Mouse (Mus musculus): ENCODE results near the gene Arglu1.

Arglu1 gene

DNA sequence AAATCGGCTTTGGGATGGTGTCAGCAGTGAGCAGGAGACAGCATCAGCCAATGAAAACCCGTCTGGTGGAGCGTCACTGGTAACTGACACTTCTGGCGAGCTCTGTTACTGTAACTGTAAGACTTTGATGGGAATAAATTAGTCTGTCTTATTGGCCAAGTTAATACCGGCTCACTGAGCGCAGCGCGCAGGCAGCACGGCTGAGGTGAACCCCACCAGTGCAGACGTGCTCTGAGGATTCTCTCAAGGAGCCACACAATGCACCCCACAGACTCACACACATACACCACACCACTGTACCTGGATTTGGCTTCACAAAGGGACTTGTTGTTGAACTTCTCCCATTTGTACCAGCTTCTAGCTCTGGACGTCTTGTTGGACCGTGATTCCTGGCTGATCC is 68.3 kb downstream of the Arglu1 start:
- DNase-seq (ENCODE audit: low spot score in 2 of 2), result no peak

DNA sequence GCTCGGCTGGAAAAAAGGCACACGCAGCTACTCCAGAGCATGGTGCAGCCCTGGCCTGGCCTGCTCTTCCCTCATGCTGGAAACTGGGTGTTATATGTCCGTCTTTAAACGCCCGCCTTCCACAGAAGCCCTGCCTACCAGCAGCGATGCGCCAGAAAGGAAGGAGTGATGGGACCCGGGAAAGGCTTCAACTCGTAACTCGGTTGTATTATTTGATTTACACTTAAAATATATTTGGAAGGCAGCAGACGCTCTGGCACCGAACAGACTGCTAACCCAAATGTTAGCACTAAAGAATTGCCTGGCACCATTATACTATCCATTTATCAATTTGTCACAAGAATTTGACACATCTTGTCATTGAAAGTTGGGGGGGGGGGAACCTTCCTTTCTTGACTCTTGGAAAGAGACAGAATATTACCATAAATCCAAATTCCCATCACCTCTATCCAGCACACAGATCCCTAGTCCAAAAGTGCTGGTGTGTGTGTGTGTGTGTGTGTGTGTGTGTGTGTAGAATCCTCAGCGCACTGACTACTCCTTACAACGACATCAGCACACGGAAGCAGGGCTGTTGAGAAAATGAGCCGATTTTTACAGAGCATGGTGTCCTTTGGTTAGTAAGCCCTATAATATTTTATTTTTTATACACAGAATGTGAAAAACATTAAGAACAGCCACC is 68.9 kb downstream of the Arglu1 start:
- peak in 1 of 2 experiments; percentile 20 for DNase-seq (ENCODE audit: low spot score in 2 of 2)

DNA sequence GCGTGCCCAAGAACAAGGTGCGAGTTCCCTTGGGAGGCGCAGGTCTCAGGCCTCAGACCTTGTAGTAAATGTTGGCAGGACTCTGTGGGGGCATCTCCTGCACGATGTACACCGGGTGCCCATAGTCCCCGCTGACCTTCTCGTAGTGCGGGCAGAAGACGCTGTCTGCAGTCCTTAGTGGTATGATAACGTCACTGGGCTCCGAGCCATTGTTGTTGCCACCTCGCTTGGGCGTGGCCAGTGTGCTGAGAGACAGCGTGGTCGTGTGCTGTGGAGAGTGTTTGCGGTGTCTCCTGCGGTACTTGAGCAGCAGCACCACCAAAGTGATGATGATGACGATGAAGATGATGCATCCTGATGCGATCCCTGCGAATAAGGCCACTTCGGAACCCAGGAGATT is 69.8 kb downstream of the Arglu1 start:
- peak; percentile 37 to 42 for DNase-seq (ENCODE audit: low spot score in 2 of 2)

DNA sequence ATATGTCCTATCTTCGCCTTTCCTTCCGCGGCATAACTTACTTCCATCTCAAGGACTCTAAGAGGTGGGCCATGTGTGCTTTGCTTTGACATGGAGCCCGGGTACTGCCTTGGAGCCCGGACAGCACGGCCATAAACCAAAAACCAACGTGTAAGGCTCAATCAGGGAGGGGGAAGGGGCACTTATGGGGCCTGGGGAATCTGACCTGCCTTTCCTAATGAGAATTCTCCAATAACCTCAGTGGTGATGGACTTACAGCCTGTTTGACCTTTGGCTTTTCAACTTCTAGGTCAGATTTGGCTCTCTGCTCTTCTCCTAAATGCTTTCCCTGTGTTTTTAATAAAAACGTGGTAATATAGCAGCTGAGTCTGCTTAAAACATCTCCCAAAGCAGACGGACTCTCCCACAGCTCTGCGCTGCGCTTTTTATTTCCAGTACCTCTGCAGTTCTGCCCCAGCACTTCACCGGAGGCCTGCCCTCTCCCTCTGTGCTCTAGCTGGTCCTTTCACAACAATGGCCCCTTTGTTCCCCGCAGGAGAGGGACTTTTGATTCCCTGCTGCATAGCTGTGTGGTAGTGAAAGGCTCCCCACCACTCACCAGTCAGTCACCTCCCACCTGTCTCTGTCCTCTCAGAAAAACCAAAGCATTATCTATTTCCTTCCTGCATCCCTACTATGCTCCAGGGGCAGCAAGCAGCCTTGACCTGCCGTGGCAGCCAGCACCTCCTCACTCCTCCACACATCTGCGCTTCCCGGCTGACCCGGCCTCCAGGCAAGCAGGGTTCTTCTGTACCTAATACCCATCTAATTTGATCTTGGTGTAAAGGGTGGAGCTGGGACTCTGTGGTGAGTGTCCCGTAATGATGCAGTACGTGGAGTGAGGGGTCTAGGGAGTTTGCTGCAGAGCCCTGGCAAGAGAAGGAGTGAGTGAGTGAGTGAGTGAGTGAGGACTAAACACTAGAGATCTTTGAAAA is 70.8 kb downstream of the Arglu1 start:
- no peak for DNase-seq (ENCODE audit: low spot score in 2 of 2)

Measured in right cerebral cortex, postnatal 36 days (tissue).